Mouse (Mus musculus): Measurements from ENCODE around the gene Mrtfa. TPM values are rescaled to one million over a fixed set of nuclear protein-coding genes. Genes with fewer than 3 reads are reported as not detected.

The Mrtfa gene
- polyA plus RNA-seq, 1 experiment from 2014 or later: 15.5 TPM

DNA sequence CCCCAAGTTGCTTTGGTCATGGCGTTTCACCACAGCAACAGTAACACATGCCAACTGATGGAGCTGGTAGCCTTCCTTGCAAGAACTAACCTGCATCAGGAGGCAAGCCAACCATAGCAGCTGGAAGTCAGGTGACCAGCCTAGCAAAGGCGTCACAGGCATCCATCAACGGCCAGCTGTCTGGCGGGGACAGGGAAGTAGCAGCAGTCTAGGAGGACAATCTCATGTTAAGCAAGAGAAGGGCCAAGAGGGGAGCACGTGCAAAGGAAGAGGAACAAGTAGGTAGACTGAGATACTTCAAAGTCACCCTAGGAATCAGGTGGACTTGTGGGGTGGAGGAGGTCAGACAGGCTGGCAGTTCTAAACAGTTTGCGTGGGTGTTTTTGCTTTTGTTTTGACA lies 28.5 kb upstream of the Mrtfa start:
- Histone ChIP-seq H3K27me3 (ENCODE audit: control insufficient read depth, insufficient read depth, low read length) (no peaks in the 10 kb centered on the region), H3K36me3 (replicated peaks; ENCODE audit: control insufficient read depth, insufficient read depth, low read depth, low read length) (no peaks in the 10 kb centered on the region), H3K9me3 (replicated peaks; ENCODE audit: control insufficient read depth, low read length) (no peaks in the 10 kb centered on the region)

DNA sequence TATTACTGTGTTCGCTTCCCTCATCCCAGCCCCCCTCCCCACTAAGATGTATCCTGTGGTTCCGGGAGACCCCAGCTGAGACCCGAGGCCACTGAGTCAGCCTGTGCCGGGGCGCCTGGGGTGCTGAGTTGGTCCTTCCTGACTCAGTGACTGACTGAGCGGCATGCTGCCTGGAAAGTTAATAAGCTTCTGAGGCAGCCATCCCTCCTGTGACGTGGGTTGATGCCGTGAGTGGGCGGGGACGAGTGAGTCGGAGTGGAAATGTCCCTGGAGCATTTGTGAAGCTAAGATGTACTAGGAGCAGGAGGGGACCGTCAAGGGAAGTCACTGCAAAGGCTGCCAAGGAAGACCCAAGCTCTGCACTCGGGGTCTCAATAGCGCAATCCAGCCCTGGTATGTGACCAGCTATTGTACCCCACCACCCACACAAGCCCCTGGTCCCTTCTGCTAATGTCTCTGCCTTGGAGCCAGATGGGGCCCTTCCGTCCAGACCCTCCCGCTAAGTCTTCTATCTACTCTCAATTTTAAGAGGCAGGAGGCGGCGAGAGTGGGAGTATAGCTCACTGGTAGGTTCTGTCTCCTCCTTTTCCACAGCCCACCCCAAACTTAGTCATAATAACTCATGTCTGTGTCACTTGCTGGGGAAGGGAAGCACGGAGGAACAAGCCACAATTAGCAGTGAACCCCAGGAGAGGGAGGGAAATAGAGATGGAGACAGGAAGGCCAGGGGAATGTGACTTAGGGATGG lies 26.5 kb upstream of the Mrtfa start:
- H3K4me1 ChIP-seq (ENCODE audit: control insufficient read depth, insufficient read depth, low read length): no peaks in the 10 kb centered on the region
- no peak overlapping the region for H3K9ac ChIP-seq (replicated peaks; ENCODE audit: low read length)
- DNase-seq (ENCODE audit: low spot score) (no peak), ATAC-seq (replicated peaks; ENCODE audit: insufficient number of reproducible peaks, low FRiP score, low TSS enrichment, low read depth) (no peak)
- H3K36me3 ChIP-seq (replicated peaks; ENCODE audit: control insufficient read depth, insufficient read depth, low read depth, low read length): no peaks in the 10 kb centered on the region
- WGBS: 83% methylated on average over 19 of the region's 19 CpGs
- H3K4me3 ChIP-seq (ENCODE audit: low read depth, low read length): no peak overlapping the region
- no peak overlapping the region for H3K27ac ChIP-seq (replicated peaks; ENCODE audit: low read depth, low read length)
- H3K9me3 ChIP-seq (replicated peaks; ENCODE audit: control insufficient read depth, low read length): no peaks in the 10 kb centered on the region
- no peak overlapping the region for H3K4me2 ChIP-seq (ENCODE audit: low read depth, low read length)
- H3K27me3 ChIP-seq (ENCODE audit: control insufficient read depth, insufficient read depth, low read length): no peaks in the 10 kb centered on the region

More for the DNA sequence above, 28.5 kb upstream of the Mrtfa start:
- Histone ChIP-seq H3K27ac (replicated peaks; ENCODE audit: low read depth, low read length) (no peak overlapping the region), H3K9ac (replicated peaks; ENCODE audit: low read length) (no peak overlapping the region), H3K4me2 (ENCODE audit: low read depth, low read length) (no peak overlapping the region), H3K4me3 (ENCODE audit: low read depth, low read length) (no peak overlapping the region), H3K4me1 (ENCODE audit: control insufficient read depth, insufficient read depth, low read length) (no peaks in the 10 kb centered on the region)
- DNase-seq (ENCODE audit: low spot score) (no peak), ATAC-seq (replicated peaks; ENCODE audit: insufficient number of reproducible peaks, low FRiP score, low TSS enrichment, low read depth) (no peak)
- 74% methylated on average over 6 of the region's 6 CpGs for WGBS

DNA sequence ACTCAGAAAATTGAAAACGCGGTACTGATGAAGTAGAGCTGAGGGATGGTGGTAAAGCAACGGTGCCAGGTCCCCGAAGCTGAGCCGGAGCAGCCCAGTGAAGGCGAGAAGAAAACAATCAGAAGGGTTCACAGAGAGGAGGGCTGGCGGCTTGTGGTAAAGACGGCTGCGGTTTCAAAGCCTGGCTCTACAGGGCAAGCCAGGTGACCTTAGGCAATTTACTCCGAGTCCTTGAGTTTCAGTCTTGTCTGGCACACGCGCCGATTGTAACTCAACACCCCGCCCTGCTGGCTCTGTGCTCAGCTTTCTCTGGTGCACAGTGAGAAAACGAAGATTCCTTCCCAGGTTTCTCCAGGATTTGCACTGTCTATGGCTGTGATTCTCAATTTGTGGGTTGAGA lies 22.4 kb upstream of the Mrtfa start:
- no peak overlapping the region for H3K4me2 ChIP-seq (ENCODE audit: low read depth, low read length)
- H3K36me3 ChIP-seq (replicated peaks; ENCODE audit: control insufficient read depth, insufficient read depth, low read depth, low read length): no peaks in the 10 kb centered on the region

DNA sequence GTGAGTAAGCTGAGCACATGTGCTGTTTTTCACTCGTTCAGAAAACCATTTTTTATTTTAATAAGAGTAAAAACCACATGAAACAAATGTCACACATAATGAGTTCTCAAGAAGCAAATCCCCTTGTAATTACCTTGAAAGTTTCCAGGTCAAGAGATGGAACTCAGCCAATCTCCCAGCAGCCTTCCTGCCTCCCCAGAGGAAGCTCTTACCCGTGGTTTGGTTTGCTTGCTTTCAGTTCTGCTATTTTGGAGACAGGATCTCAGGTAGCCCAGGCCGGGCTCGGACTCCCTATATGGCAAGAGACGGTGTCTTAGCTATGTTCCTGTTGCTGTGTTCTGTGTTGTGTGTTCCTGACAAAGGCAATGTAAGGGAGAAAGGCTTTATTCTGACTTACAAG lies 19.9 kb upstream of the Mrtfa start:
- Histone ChIP-seq H3K27me3 (ENCODE audit: control insufficient read depth, insufficient read depth, low read length) (no peaks in the 10 kb centered on the region), H3K9me3 (replicated peaks; ENCODE audit: control insufficient read depth, low read length) (no peaks in the 10 kb centered on the region), H3K27ac (replicated peaks; ENCODE audit: low read depth, low read length) (no peak overlapping the region), H3K9ac (replicated peaks; ENCODE audit: low read length) (no peak overlapping the region), H3K4me1 (ENCODE audit: control insufficient read depth, insufficient read depth, low read length) (no peaks in the 10 kb centered on the region), H3K4me3 (ENCODE audit: low read depth, low read length) (no peak overlapping the region), H3K4me2 (ENCODE audit: low read depth, low read length) (no peak overlapping the region), H3K36me3 (replicated peaks; ENCODE audit: control insufficient read depth, insufficient read depth, low read depth, low read length) (no peaks in the 10 kb centered on the region)
- DNase-seq (ENCODE audit: low spot score): no peak
- 71% methylated on average over 5 of the region's 5 CpGs for WGBS
- ATAC-seq (replicated peaks; ENCODE audit: insufficient number of reproducible peaks, low FRiP score, low TSS enrichment, low read depth): no peak

More for the DNA sequence above, 22.4 kb upstream of the Mrtfa start:
- H3K27me3 ChIP-seq (ENCODE audit: control insufficient read depth, insufficient read depth, low read length): no peaks in the 10 kb centered on the region
- no peaks in the 10 kb centered on the region for H3K9me3 ChIP-seq (replicated peaks; ENCODE audit: control insufficient read depth, low read length)
- H3K4me1 ChIP-seq (ENCODE audit: control insufficient read depth, insufficient read depth, low read length): no peaks in the 10 kb centered on the region
- ATAC-seq (replicated peaks; ENCODE audit: insufficient number of reproducible peaks, low FRiP score, low TSS enrichment, low read depth) (peak; percentile 78; the same call in 1 of the 2 replicates), DNase-seq (ENCODE audit: low spot score) (peak; percentile 82)
- no peak overlapping the region for H3K4me3 ChIP-seq (ENCODE audit: low read depth, low read length)
- H3K27ac ChIP-seq (replicated peaks; ENCODE audit: low read depth, low read length): no peak overlapping the region
- WGBS: 31% methylated on average over 15 of the region's 15 CpGs
- no peak overlapping the region for H3K9ac ChIP-seq (replicated peaks; ENCODE audit: low read length)

DNA sequence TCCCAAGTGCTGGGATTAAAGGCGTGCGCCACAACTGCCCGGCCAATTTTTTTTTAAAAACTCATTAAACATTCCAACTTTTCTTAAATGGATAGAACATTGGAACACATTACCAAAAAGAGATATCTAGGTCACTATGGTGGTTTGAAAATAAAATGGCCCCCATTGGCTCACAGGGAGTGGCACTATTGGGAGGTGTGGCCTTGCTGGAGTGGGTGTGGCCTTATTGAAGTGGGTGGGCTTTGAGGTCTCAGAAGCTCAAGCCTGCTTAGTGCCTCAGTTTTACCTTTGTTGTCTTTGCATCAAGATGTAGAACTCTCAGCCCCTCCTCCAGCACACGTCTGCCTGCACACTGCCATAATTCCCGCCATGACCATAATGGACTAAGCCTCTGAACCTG lies 11.9 kb upstream of the Mrtfa start:
- Histone ChIP-seq H3K27ac (replicated peaks; ENCODE audit: low read depth, low read length) (no peak overlapping the region), H3K36me3 (replicated peaks; ENCODE audit: control insufficient read depth, insufficient read depth, low read depth, low read length) (no peaks in the 10 kb centered on the region), H3K27me3 (ENCODE audit: control insufficient read depth, insufficient read depth, low read length) (no peaks in the 10 kb centered on the region), H3K4me3 (ENCODE audit: low read depth, low read length) (no peak overlapping the region), H3K9ac (replicated peaks; ENCODE audit: low read length) (no peak overlapping the region), H3K9me3 (replicated peaks; ENCODE audit: control insufficient read depth, low read length) (no peaks in the 10 kb centered on the region), H3K4me1 (ENCODE audit: control insufficient read depth, insufficient read depth, low read length) (no peaks in the 10 kb centered on the region), H3K4me2 (ENCODE audit: low read depth, low read length) (no peak overlapping the region)
- WGBS: 89% methylated on average over 5 of the region's 5 CpGs
- DNase-seq (ENCODE audit: low spot score): no peak
- ATAC-seq (replicated peaks; ENCODE audit: insufficient number of reproducible peaks, low FRiP score, low TSS enrichment, low read depth): no peak

DNA sequence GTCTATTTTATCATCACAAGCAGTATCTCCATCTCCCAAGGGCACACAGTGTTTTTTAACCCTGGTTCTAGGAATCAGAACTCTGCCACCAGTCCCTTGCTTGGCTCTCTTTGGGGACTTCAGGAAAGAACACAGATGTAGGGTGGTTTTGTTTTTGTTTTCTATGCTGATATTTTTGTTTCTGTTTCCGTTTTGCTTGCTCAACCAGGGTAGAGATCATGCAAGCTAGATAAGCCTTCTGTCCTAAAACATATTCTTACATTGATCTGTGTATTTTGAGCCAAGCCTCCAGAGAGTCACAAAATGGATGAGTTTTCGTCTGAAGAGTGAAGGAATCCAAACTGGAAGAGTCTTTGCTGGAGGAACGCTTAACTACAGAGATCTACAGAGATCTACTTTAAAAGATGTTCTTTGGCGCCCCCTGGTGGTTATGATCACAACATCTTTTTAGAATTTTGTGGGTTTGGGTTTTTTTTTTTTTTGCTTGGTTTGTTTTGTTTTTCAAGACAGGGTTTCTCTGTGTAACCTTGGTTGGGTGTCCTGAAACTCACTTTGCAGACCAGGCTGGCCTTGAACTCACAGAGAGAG lies 8.9 kb upstream of the Mrtfa start:
- Histone ChIP-seq H3K4me2 (ENCODE audit: low read depth, low read length) (no peak overlapping the region), H3K4me1 (ENCODE audit: control insufficient read depth, insufficient read depth, low read length) (no peaks in the 10 kb centered on the region), H3K36me3 (replicated peaks; ENCODE audit: control insufficient read depth, insufficient read depth, low read depth, low read length) (no peaks in the 10 kb centered on the region), H3K9me3 (replicated peaks; ENCODE audit: control insufficient read depth, low read length) (no peaks in the 10 kb centered on the region), H3K9ac (replicated peaks; ENCODE audit: low read length) (no peak overlapping the region), H3K27ac (replicated peaks; ENCODE audit: low read depth, low read length) (no peak overlapping the region), H3K27me3 (ENCODE audit: control insufficient read depth, insufficient read depth, low read length) (no peaks in the 10 kb centered on the region), H3K4me3 (ENCODE audit: low read depth, low read length) (no peak overlapping the region)
- DNase-seq (ENCODE audit: low spot score) (peak; percentile 92), ATAC-seq (replicated peaks; ENCODE audit: insufficient number of reproducible peaks, low FRiP score, low TSS enrichment, low read depth) (no peak)
- 24% methylated on average over 4 of the region's 4 CpGs for WGBS

DNA sequence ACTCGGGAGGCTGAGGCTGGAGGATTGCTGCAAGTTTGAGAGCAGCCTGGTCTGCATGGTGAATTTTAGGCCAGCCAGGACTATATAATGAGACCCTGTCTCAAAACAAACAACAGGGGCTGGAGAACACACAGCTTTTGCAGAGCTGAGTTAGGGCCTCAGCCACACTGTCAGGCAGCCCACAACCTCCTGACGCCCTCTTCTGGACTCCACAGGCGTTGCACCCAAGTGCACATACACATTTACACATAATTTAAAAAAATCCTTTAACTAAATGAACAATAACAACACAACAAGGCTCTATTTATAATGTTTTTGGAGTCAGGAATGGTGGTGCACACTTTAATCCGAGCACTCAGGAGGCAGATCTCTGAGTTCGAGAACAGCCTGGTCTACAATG lies 7.9 kb upstream of the Mrtfa start:
- WGBS: 92% methylated on average over 5 of the region's 5 CpGs
- H3K9me3 ChIP-seq (replicated peaks; ENCODE audit: control insufficient read depth, low read length): no peaks in the 10 kb centered on the region
- H3K27ac ChIP-seq (replicated peaks; ENCODE audit: low read depth, low read length): no peak overlapping the region
- no peaks in the 10 kb centered on the region for H3K4me1 ChIP-seq (ENCODE audit: control insufficient read depth, insufficient read depth, low read length)
- H3K36me3 ChIP-seq (replicated peaks; ENCODE audit: control insufficient read depth, insufficient read depth, low read depth, low read length): no peaks in the 10 kb centered on the region
- ATAC-seq (replicated peaks; ENCODE audit: insufficient number of reproducible peaks, low FRiP score, low TSS enrichment, low read depth) (no peak), DNase-seq (ENCODE audit: low spot score) (no peak)
- H3K4me2 ChIP-seq (ENCODE audit: low read depth, low read length): no peak overlapping the region
- no peak overlapping the region for H3K4me3 ChIP-seq (ENCODE audit: low read depth, low read length)
- H3K27me3 ChIP-seq (ENCODE audit: control insufficient read depth, insufficient read depth, low read length): no peaks in the 10 kb centered on the region
- no peak overlapping the region for H3K9ac ChIP-seq (replicated peaks; ENCODE audit: low read length)

DNA sequence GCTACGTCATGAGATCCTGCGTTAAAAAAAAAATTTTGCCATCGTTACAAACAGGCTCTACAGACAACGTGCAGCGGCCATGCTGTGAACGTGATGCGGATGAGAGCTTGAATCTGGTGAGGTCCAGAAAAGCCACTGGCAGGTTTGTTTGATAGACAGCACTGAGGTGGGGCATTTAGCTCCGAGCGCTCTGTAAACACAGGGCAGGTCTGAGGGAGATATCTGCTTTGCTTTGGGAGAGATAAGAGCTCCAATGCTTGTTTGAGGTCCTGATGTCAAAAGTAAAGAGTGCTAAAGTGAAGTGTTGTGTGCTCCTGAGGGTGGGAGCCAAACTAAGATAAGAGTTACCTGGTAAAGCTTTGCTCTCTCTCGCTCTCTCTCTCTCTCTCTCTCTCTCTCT lies 6.6 kb upstream of the Mrtfa start:
- 88% methylated on average over 10 of the region's 10 CpGs for WGBS
- Histone ChIP-seq H3K27ac (replicated peaks; ENCODE audit: low read depth, low read length) (no peak overlapping the region), H3K9ac (replicated peaks; ENCODE audit: low read length) (no peak overlapping the region), H3K9me3 (replicated peaks; ENCODE audit: control insufficient read depth, low read length) (no peaks in the 10 kb centered on the region), H3K4me1 (ENCODE audit: control insufficient read depth, insufficient read depth, low read length) (no peaks in the 10 kb centered on the region), H3K36me3 (replicated peaks; ENCODE audit: control insufficient read depth, insufficient read depth, low read depth, low read length) (no peaks in the 10 kb centered on the region), H3K4me3 (ENCODE audit: low read depth, low read length) (no peak overlapping the region), H3K27me3 (ENCODE audit: control insufficient read depth, insufficient read depth, low read length) (no peaks in the 10 kb centered on the region), H3K4me2 (ENCODE audit: low read depth, low read length) (no peak overlapping the region)
- DNase-seq (ENCODE audit: low spot score) (no peak), ATAC-seq (replicated peaks; ENCODE audit: insufficient number of reproducible peaks, low FRiP score, low TSS enrichment, low read depth) (no peak)
